Mouse (Mus musculus) stomach, embryonic 15.5 days (tissue): ENCODE measurements at regions not wholly inside any gene's neighbourhood (a gene's known extent, or its start where the extent isn't known, plus 50 kb on each side); places are given as distances from the start of the nearest gene placed in this dataset.

Experiments
- ATAC-seq: fragments of 200-750 bp; cut with Nextera tagmentation; 2 replicates; pipeline ENCODE4 v1.8.0; 2017; ENCODE audit warnings: low read depth, moderate number of reproducible peaks, moderate TSS enrichment; ENCODE audit not compliant: insufficient read depth, low FRiP score
- H3K27ac ChIP-seq: fragments of 300-500 bp; sonication (generic); 2 replicates; pipeline ENCODE4 v1.5.1; 2015; ENCODE audit warnings: mild to moderate bottlenecking, inconsistent platforms
- H3K27me3 ChIP-seq: fragments of 300-500 bp; sonication (generic); replicated peaks from 2 replicates; pipeline ENCODE4 v1.6.1; 2015; ENCODE audit warnings: inconsistent platforms
- H3K36me3 ChIP-seq: fragments of 300-500 bp; sonication (generic); 2 replicates; pipeline ENCODE4 v1.6.1; 2015; ENCODE audit warnings: inconsistent platforms
- H3K4me1 ChIP-seq: fragments of 300-500 bp; sonication (generic); 2 replicates; pipeline ENCODE4 v1.6.1; 2015; ENCODE audit warnings: inconsistent platforms
- H3K4me2 ChIP-seq: fragments of 300-500 bp; sonication (generic); 2 replicates; pipeline ENCODE4 v1.6.1; 2015; ENCODE audit warnings: mild to moderate bottlenecking, inconsistent platforms
- H3K4me3 ChIP-seq: fragments of 300-500 bp; sonication (generic); replicated peaks from 2 replicates; pipeline ENCODE4 v1.5.1; 2015; ENCODE audit warnings: inconsistent platforms
- H3K9ac ChIP-seq: fragments of 300-500 bp; sonication (generic); 2 replicates; pipeline ENCODE4 v1.6.1; 2015; ENCODE audit warnings: inconsistent platforms
- H3K9me3 ChIP-seq: fragments of 300-500 bp; sonication (generic); 2 replicates; pipeline ENCODE4 v1.6.1; 2016; ENCODE audit warnings: inconsistent platforms
- WGBS: fragments of 180-500 bp; shearing (Covaris S2); methylation state at CpG from one replicate; pipeline ENCODE4 v1.1.7; 2015; 5-methylcytosine and 5-hydroxymethylcytosine counted together

DNA sequence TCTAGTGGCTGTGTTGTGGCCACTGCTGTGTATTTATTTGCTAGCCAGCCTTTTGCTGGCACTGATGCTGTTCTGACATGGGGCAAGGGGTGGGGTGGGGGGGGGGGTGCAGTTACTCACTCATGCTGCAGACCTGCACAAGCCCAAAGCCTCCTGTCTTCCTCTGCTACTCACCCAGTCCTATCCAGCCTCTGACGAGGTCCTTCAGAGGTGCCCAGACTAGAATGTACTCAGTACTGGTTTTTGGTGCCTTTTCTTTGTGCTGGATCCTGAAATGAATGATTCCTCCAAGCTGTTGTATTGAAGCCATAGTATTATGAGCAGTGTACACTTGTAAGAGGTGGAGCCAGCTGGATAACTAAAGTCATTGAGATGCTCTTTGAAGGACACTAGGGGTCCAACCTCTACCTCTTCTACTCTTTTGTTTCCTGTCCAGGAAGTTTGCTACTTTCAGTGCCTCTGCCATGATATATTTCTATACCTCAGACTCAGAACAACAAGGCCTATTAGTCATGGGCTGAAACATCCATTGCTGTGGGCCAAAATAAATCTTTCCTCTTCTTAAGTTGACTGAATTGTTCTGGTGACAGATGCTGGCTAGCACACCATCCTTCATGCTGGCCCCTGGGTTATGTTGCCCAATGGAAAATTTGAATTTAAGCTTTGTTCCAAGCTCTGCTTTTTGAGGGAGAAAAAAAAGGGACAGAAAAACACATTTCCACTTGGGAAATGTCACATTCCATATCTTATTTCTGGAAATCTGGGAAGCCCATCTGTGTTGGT, 128.1 kb upstream of the Gas1 start:
- H3K36me3 ChIP-seq, result no peaks in the 10 kb centered on the region
- WGBS, result 71% methylated on average over 1 of the region's 1 CpGs
- no peaks in the 10 kb centered on the region for H3K27me3 ChIP-seq
- no peak overlapping the region for H3K9ac ChIP-seq
- no peak overlapping the region for H3K4me2 ChIP-seq
- no peak overlapping the region for H3K4me3 ChIP-seq
- ATAC-seq, result no peak
- H3K9me3 ChIP-seq, result no peaks in the 10 kb centered on the region
- peaks cover 4% of the 10 kb centered on the region; the same call in 1 of the 2 replicates for H3K4me1 ChIP-seq
- H3K27ac ChIP-seq, result no peak overlapping the region

DNA sequence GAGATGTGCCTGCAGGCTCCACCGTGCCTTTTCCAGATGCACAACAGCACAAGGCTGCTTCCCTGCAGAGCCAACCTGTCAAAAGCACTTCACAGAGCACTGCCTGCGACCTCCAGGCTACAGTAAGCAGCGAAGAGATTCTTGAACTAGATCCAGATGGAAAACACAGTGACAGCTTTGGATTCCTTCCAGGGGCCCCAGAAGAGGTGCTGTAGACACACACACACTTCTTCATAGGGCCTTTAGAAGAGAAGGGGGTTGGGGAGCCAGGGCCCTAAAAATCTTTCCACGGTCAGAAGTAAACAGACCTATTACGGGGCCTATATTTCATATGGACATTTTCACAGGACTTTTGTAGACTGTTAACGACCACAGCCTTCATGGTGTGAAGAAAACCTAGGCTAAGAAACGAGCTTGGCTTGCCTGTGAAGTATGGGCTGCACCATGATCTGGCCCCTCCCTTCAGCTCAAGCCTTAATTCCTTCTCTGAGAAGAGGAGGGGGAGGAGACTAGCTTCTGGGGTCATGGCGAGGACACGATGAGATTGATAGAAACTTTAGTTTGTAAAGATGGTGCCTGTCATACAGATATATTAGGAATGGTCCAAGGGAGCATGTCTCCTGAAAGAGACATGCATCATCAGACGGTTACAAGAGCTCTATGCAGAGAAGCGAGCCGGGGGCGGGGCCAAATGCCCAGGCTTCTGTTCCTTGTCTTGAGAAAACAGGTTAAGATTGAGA, 131.1 kb upstream of the Gas1 start:
- no peak overlapping the region for H3K9ac ChIP-seq

DNA sequence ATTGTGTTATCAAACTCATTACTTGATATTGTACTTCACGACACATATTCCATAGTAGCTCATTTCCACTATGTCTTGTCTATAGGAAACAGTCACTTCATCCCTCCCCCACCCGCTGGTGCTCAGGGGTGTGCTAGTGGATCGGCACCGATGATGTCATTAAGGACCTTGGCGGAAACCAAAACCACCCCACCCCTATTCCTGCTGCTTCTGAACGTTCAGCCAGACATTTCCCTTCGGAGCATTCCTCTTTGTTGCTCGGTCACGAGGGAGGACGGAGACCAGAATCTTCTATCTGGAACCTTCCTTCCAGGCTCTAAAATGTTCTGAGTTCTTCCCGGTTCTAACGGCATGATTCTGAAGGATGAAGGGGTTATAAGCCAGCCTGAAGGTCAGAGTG, 132.3 kb upstream of the Gas1 start:
- H3K27me3 ChIP-seq, result no peaks in the 10 kb centered on the region
- H3K4me2 ChIP-seq, result no peak overlapping the region
- ATAC-seq, result no peak
- no peak overlapping the region for H3K4me3 ChIP-seq
- H3K27ac ChIP-seq, result peak overlapping the region; percentile 76; the same call in 1 of the 2 replicates
- peaks cover 4% of the 10 kb centered on the region; the same call in 1 of the 2 replicates for H3K4me1 ChIP-seq
- H3K9me3 ChIP-seq, result no peaks in the 10 kb centered on the region
- WGBS, result 87% methylated on average over 12 of the region's 12 CpGs
- H3K36me3 ChIP-seq, result no peaks in the 10 kb centered on the region
- no peak overlapping the region for H3K9ac ChIP-seq

More for the DNA sequence above, 131.1 kb upstream of the Gas1 start:
- H3K27me3 ChIP-seq, result no peaks in the 10 kb centered on the region
- ATAC-seq, result peak; percentile 82
- H3K9me3 ChIP-seq, result no peaks in the 10 kb centered on the region
- H3K36me3 ChIP-seq, result no peaks in the 10 kb centered on the region
- peaks cover 4% of the 10 kb centered on the region; the same call in 1 of the 2 replicates for H3K4me1 ChIP-seq
- H3K27ac ChIP-seq, result peak overlapping the region; percentile 76
- H3K4me3 ChIP-seq, result no peak overlapping the region
- WGBS, result 31% methylated on average over 13 of the region's 13 CpGs
- H3K4me2 ChIP-seq, result 0 out of 2 replicates have a peak overlapping the region, but pooled peaks have one; percentile 2

DNA sequence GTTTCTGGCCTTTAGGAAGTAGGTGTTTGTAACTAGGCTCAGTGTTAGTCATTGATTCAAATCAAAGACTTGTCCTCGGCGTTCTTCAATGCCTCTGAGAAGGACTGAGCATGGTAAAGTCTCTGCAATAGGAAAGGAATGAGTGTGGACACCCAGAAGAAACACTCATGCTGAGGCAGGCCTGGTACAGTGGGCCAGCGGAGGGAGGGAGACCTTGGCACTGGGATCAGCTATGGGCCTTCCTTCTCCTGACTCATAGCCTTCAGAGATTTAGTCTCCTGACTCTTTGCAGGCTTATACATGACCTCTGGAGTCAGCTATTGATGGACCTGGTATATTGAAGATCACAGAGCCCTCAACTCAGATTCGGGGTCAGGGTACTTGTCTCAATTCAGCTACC, 132.8 kb upstream of the Gas1 start:
- no peak for ATAC-seq
- Histone ChIP-seq H3K4me3 (no peak overlapping the region), H3K9ac (no peak overlapping the region), H3K27ac (no peak overlapping the region), H3K9me3 (no peaks in the 10 kb centered on the region), H3K36me3 (no peaks in the 10 kb centered on the region), H3K27me3 (no peaks in the 10 kb centered on the region), H3K4me2 (no peak overlapping the region), H3K4me1 (peaks cover 4% of the 10 kb centered on the region; the same call in 1 of the 2 replicates)
- 84% methylated on average over 4 of the region's 4 CpGs for WGBS

DNA sequence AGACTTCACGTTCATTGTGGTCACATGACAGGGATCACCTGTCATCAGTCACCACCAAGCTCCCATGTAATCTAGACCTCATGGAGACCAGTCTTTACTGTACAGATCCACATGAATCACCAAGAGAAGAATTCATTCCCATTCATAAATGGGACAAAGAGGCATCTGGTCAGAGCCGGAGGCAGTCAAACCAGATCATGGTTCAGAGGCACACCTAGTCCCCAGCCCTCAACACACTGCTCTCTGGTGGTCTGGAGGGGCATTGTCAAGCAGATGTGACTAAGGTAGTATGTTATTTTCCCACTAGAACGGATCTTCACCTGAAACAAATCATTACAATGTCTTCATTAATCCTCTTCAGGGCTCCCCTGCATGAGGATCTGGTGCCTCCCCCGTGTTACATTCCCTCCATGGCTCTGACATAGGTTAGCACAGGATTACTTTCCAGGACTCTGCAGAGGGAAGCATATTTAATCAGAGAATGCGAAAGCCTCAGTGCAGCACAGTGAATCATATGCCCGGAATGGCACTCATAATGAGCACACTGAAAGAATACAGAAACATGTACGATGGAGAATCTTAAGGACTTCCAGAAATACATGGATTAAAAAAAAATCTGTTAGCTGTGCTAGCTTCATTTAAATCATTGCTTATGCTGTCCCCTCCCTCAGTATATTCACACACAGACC, 135.4 kb upstream of the Gas1 start:
- no peaks in the 10 kb centered on the region for H3K9me3 ChIP-seq
- peaks cover 4% of the 10 kb centered on the region; the same call in 1 of the 2 replicates for H3K4me1 ChIP-seq
- no peak overlapping the region for H3K27ac ChIP-seq
- H3K27me3 ChIP-seq, result no peaks in the 10 kb centered on the region
- ATAC-seq, result no peak
- no peak overlapping the region for H3K9ac ChIP-seq
- H3K36me3 ChIP-seq, result no peaks in the 10 kb centered on the region
- no peak overlapping the region for H3K4me2 ChIP-seq
- 61% methylated on average over 7 of the region's 7 CpGs for WGBS
- no peak overlapping the region for H3K4me3 ChIP-seq

- no peak; the same call in 1 of the 2 replicates for ATAC-seq
- Histone ChIP-seq H3K36me3 (no peaks in the 10 kb centered on the region), H3K4me1 (no peaks in the 10 kb centered on the region), H3K4me2 (no peak overlapping the region), H3K9me3 (no peaks in the 10 kb centered on the region), H3K9ac (no peak overlapping the region), H3K27ac (peak overlapping the region; percentile 31; the same call in 1 of the 2 replicates), H3K27me3 (no peaks in the 10 kb centered on the region), H3K4me3 (no peak overlapping the region)
- WGBS, result 41% methylated on average over 8 of the region's 8 CpGs
These were observed 141.4 kb upstream of the Gas1 start for GRCm38 (mm10) chr13:60318436-60319020.

GRCm38 (mm10) chr13:60319268-60319667, 142.1 kb upstream of the Gas1 start:
- WGBS, result 71% methylated on average over 4 of the region's 4 CpGs
- Histone ChIP-seq H3K36me3 (no peaks in the 10 kb centered on the region), H3K9me3 (no peaks in the 10 kb centered on the region), H3K4me2 (no peak overlapping the region), H3K4me1 (no peaks in the 10 kb centered on the region), H3K9ac (no peak overlapping the region), H3K27ac (peak overlapping the region; percentile 31; the same call in 1 of the 2 replicates), H3K27me3 (no peaks in the 10 kb centered on the region), H3K4me3 (no peak overlapping the region)
- no peak for ATAC-seq

- H3K4me1 ChIP-seq, result no peaks in the 10 kb centered on the region
- no peak overlapping the region for H3K27ac ChIP-seq
- WGBS, result 47% methylated on average over 5 of the region's 5 CpGs
- H3K4me3 ChIP-seq, result no peak overlapping the region
- H3K9ac ChIP-seq, result no peak overlapping the region
- H3K4me2 ChIP-seq, result no peak overlapping the region
- H3K36me3 ChIP-seq, result no peaks in the 10 kb centered on the region
- H3K27me3 ChIP-seq, result no peaks in the 10 kb centered on the region
- no peak for ATAC-seq
- H3K9me3 ChIP-seq, result no peaks in the 10 kb centered on the region
These were observed 142.9 kb upstream of the Gas1 start for GRCm38 (mm10) chr13:60319861-60320602.

- H3K4me3 ChIP-seq, result no peak overlapping the region
- H3K4me2 ChIP-seq, result no peak overlapping the region
- H3K36me3 ChIP-seq, result no peaks in the 10 kb centered on the region
- H3K9ac ChIP-seq, result no peak overlapping the region
- H3K9me3 ChIP-seq, result no peaks in the 10 kb centered on the region
- no peak overlapping the region for H3K27ac ChIP-seq
- H3K27me3 ChIP-seq, result no peaks in the 10 kb centered on the region
- no peak for ATAC-seq
- H3K4me1 ChIP-seq, result no peaks in the 10 kb centered on the region
- 69% methylated on average over 3 of the region's 3 CpGs for WGBS
These were observed 145.4 kb upstream of the Gas1 start for GRCm38 (mm10) chr13:60322579-60322978.

DNA sequence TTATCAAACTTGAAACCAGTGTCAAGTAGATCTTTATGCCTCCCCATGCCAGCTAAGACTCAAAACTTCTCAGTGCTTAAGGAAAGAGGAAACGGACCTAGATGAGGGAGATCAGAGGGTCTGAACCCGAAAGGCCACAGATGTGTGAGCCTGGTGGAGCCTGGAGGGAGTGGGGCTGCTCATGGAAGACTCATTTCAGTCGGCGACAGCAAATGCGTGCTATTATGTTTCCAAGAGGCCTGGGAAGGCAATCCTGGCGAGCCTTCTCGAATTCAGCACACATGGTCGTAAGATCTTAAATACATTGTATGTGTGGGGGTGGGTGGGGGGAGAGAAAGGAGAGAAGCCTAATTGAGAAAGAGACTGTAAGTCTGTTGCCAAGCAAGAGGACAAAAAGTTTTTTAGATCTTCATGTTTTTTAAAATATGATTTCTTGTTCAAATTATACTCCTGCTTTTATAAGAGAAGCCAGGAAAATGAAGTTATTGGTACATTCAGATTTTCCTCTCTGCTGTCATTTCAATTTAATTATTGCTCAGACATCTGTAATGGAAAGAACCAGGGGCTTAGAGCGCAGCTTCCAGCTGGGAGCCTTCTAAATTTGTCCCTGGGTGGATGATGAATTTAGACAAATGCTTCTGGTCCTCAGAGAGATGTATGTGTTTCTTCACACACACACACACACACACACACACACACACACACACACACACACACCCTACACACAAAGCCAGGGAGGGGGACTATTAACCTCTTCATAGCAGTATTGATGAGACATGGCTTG, 153.5 kb upstream of the Gas1 start:
- H3K4me1 ChIP-seq, result peaks cover 5% of the 10 kb centered on the region; the same call in 1 of the 2 replicates
- H3K9me3 ChIP-seq, result no peaks in the 10 kb centered on the region
- H3K4me2 ChIP-seq, result no peak overlapping the region
- no peak; the same call in 1 of the 2 replicates for ATAC-seq
- no peaks in the 10 kb centered on the region for H3K27me3 ChIP-seq
- WGBS, result 48% methylated on average over 9 of the region's 9 CpGs
- H3K36me3 ChIP-seq, result no peaks in the 10 kb centered on the region
- no peak overlapping the region for H3K4me3 ChIP-seq
- H3K27ac ChIP-seq, result peak overlapping the region; percentile 76
- no peak overlapping the region for H3K9ac ChIP-seq
